Mouse (Mus musculus) kidney, postnatal 0 days (tissue): Measurements from ENCODE around the gene Oxsm. TPM values are rescaled to one million over a fixed set of nuclear protein-coding genes. Genes with fewer than 3 reads are reported as not detected.

Source experiments
- ATAC-seq: fragments of 200-750 bp; cut with Nextera tagmentation; replicated peaks from 2 replicates; pipeline ENCODE4 v1.8.0; 2017; ENCODE audit warnings: low read depth, moderate number of reproducible peaks, moderate TSS enrichment, moderate library complexity; ENCODE audit not compliant: low FRiP score
- DNase-seq: peaks from one replicate; pipeline ENCODE4 v3.0.0-alpha.2; 2016; ENCODE audit warnings: low spot score
- H3K27ac ChIP-seq: fragments of 300-500 bp; sonication (generic); 2 replicates; pipeline ENCODE4 v1.5.1; 2014; ENCODE audit warnings: mild to moderate bottlenecking
- H3K27me3 ChIP-seq: fragments of 300-500 bp; sonication (generic); 2 replicates; pipeline ENCODE4 v1.6.1; 2014; ENCODE audit warnings: low read length, mixed read lengths; ENCODE audit not compliant: insufficient read depth
- H3K36me3 ChIP-seq: fragments of 300-500 bp; sonication (generic); 2 replicates; pipeline ENCODE4 v1.6.1; 2014; ENCODE audit warnings: low read length, mixed read lengths; ENCODE audit not compliant: insufficient read depth
- H3K4me1 ChIP-seq: fragments of 300-500 bp; sonication (generic); replicated peaks from 2 replicates; pipeline ENCODE4 v1.6.1; 2014; ENCODE audit warnings: antibody characterized with exemption, low read length, mixed read lengths; ENCODE audit not compliant: insufficient read depth
- H3K4me2 ChIP-seq: fragments of 300-500 bp; sonication (generic); 2 replicates; pipeline ENCODE4 v1.6.1; 2014; ENCODE audit warnings: mild to moderate bottlenecking, low read length, moderate library complexity, mixed read lengths
- H3K4me3 ChIP-seq: fragments of 300-500 bp; sonication (generic); replicated peaks from 2 replicates; pipeline ENCODE4 v1.5.1; 2014; ENCODE audit warnings: low read depth, low read length
- H3K9ac ChIP-seq: fragments of 300-500 bp; sonication (generic); 2 replicates; pipeline ENCODE4 v1.6.1; 2014; ENCODE audit warnings: low read depth, low read length
- H3K9me3 ChIP-seq: fragments of 300-500 bp; sonication (generic); replicated peaks from 2 replicates; pipeline ENCODE4 v1.6.1; 2016; ENCODE audit warnings: low read length, inconsistent platforms, mixed read lengths
- CTCF ChIP-seq: IDR thresholded peaks from 2 replicates; pipeline ENCODE4 v1.5.1; 2016; ENCODE audit warnings: antibody characterized with exemption, low read depth, mild to moderate bottlenecking, moderate library complexity
- WGBS: fragments of 180-500 bp; shearing (Covaris S2); extraction: QIAGEN DNeasy Blood & Tissue Kit; methylation state at CpG from one replicate; pipeline ENCODE4 v1.1.7; 2014; 5-methylcytosine and 5-hydroxymethylcytosine counted together
- polyA plus RNA-seq: library from polyadenylated mRNA; unstranded; fragments of >200 nt; fragmentation: Nextera tagmentation; extraction: Ambion mirVana; gene quantifications from 2 replicates; pipeline ENCODE4 v1.2.1, GENCODE M21; 2015

Oxsm gene
- polyA plus RNA-seq, 1 experiment from 2014 or later, result 2.7 TPM

GRCm38 (mm10) chr14:16244370-16244769 lies 5.2 kb downstream of the Oxsm start:
- Histone ChIP-seq H3K9ac (no peak overlapping the region), H3K36me3 (no peaks in the 10 kb centered on the region), H3K4me3 (no peak overlapping the region), H3K27me3 (no peaks in the 10 kb centered on the region), H3K4me1 (no peaks in the 10 kb centered on the region), H3K9me3 (no peaks in the 10 kb centered on the region), H3K27ac (no peak overlapping the region), H3K4me2 (no peak overlapping the region)
- WGBS, result 42% methylated on average over 2 of the region's 2 CpGs
- no peak for DNase-seq
- TF ChIP-seq CTCF, result no peak
- no peak for ATAC-seq

GRCm38 (mm10) chr14:16243603-16244209 lies 5.9 kb downstream of the Oxsm start:
- no peaks in the 10 kb centered on the region for H3K9me3 ChIP-seq
- no peak for ATAC-seq
- peak; percentile 48 for DNase-seq
- H3K36me3 ChIP-seq, result no peaks in the 10 kb centered on the region
- WGBS, result 16% methylated on average over 10 of the region's 10 CpGs
- peak overlapping the region; percentile 55 for H3K4me3 ChIP-seq
- no peak for TF ChIP-seq CTCF
- peak overlapping the region; percentile 59 for H3K4me2 ChIP-seq
- H3K9ac ChIP-seq, result peak overlapping the region; percentile 66
- no peaks in the 10 kb centered on the region for H3K4me1 ChIP-seq
- H3K27me3 ChIP-seq, result no peaks in the 10 kb centered on the region
- H3K27ac ChIP-seq, result peak overlapping the region; percentile 70

DNA sequence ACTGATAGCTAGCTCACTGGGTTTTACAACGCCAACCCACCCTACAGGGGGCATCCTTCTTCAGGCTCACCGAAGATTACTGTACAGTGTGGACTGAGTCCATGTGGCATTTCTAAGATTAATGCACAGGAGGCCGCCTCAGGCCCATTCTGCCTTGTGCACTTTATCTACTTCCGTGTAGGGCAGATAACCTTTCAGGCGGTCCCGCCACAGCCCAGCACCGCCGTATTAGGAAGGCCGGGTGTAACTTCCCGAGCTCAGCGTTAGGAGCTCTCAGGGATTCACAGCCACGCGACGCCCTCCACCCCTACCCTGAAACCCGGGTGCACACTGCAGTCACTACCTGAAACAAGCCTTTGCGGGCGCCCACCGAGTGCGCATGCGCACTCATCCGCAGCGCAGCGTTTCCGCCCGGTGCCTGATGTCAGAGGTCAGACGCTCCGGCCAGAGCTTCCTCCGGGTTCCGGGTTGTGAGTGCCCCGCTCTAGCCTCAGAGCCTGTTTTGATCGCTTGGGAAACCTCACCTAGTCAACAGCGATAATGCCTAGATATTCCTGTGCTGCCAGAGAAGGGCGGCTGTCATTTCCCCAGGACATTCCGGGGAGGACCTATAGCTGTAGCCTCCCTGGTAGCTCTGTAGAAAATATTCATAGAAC lies 6.5 kb downstream of the Oxsm start:
- ATAC-seq (peak; percentile 93), DNase-seq (peak; percentile 88)
- Histone ChIP-seq H3K4me1 (no peaks in the 10 kb centered on the region), H3K9ac (peak overlapping the region; percentile 66), H3K27ac (peak overlapping the region; percentile 70), H3K4me3 (peak overlapping the region; percentile 55), H3K4me2 (peak overlapping the region; percentile 59), H3K9me3 (no peaks in the 10 kb centered on the region), H3K36me3 (no peaks in the 10 kb centered on the region), H3K27me3 (no peaks in the 10 kb centered on the region)
- TF ChIP-seq CTCF, result peak; percentile 50
- 2% methylated on average over 34 of the region's 34 CpGs for WGBS

GRCm38 (mm10) chr14:16242193-16242815 lies 7.3 kb downstream of the Oxsm start:
- WGBS, result 94% methylated on average over 10 of the region's 10 CpGs
- Histone ChIP-seq H3K9ac (0 out of 2 replicates have a peak overlapping the region, but pooled peaks have one; percentile 66), H3K4me2 (peak overlapping the region; percentile 59), H3K4me1 (no peaks in the 10 kb centered on the region), H3K36me3 (no peaks in the 10 kb centered on the region), H3K27ac (no peak overlapping the region), H3K4me3 (no peak overlapping the region), H3K9me3 (no peaks in the 10 kb centered on the region), H3K27me3 (no peaks in the 10 kb centered on the region)
- ATAC-seq (no peak), DNase-seq (no peak)
- no peak for TF ChIP-seq CTCF

GRCm38 (mm10) chr14:16236466-16236865 lies 13.1 kb downstream of the Oxsm start:
- no peaks in the 10 kb centered on the region for H3K4me1 ChIP-seq
- H3K27me3 ChIP-seq, result no peaks in the 10 kb centered on the region
- DNase-seq (no peak), ATAC-seq (no peak)
- TF ChIP-seq CTCF, result no peak
- H3K9me3 ChIP-seq, result no peaks in the 10 kb centered on the region
- H3K4me3 ChIP-seq, result no peak overlapping the region
- H3K27ac ChIP-seq, result no peak overlapping the region
- 78% methylated on average over 3 of the region's 3 CpGs for WGBS
- no peaks in the 10 kb centered on the region for H3K36me3 ChIP-seq
- no peak overlapping the region for H3K9ac ChIP-seq
- H3K4me2 ChIP-seq, result no peak overlapping the region

- Histone ChIP-seq H3K36me3 (no peaks in the 10 kb centered on the region), H3K4me1 (no peaks in the 10 kb centered on the region), H3K4me2 (no peak overlapping the region), H3K9me3 (no peaks in the 10 kb centered on the region), H3K4me3 (no peak overlapping the region), H3K27me3 (no peaks in the 10 kb centered on the region), H3K9ac (no peak overlapping the region), H3K27ac (no peak overlapping the region)
- no peak for DNase-seq
- TF ChIP-seq CTCF, result no peak
- 35% methylated on average over 1 of the region's 1 CpGs for WGBS
- ATAC-seq, result no peak
Measured at GRCm38 (mm10) chr14:16233515-16233914, 16.1 kb downstream of the Oxsm start.
